Mouse (Mus musculus): ENCODE data around the gene Ssbp2.

Gene Ssbp2

GRCm38 (mm10) chr13:91631291-91631799 lies 171.3 kb downstream of the Ssbp2 start:
- DNase-seq (ENCODE audit: low spot score in 2 of 2): no peak

GRCm38 (mm10) chr13:91634123-91634522 lies 174.0 kb downstream of the Ssbp2 start:
- no peak for DNase-seq (ENCODE audit: low spot score in 2 of 2)

GRCm38 (mm10) chr13:91635957-91636356 lies 175.9 kb downstream of the Ssbp2 start:
- no peak for DNase-seq (ENCODE audit: low spot score in 2 of 2)

- DNase-seq (ENCODE audit: low spot score in 2 of 2): peak; percentile 72 to 92
Measured at GRCm38 (mm10) chr13:91636814-91637213, 176.7 kb downstream of the Ssbp2 start.

GRCm38 (mm10) chr13:91638836-91639235 lies 178.8 kb downstream of the Ssbp2 start:
- no peak for DNase-seq (ENCODE audit: low spot score in 2 of 2)

GRCm38 (mm10) chr13:91640219-91640618 lies 180.1 kb downstream of the Ssbp2 start:
- DNase-seq (ENCODE audit: low spot score in 2 of 2): no peak

- DNase-seq (ENCODE audit: low spot score in 2 of 2): no peak
Measured at GRCm38 (mm10) chr13:91648240-91648639, 188.2 kb downstream of the Ssbp2 start.

GRCm38 (mm10) chr13:91649926-91650325 lies 189.8 kb downstream of the Ssbp2 start:
- DNase-seq (ENCODE audit: low spot score in 2 of 2): no peak

- DNase-seq (ENCODE audit: low spot score in 2 of 2): no peak
Measured at GRCm38 (mm10) chr13:91661068-91661795, 201.1 kb downstream of the Ssbp2 start.

- no peak for DNase-seq (ENCODE audit: low spot score in 2 of 2)
Measured at GRCm38 (mm10) chr13:91662751-91663150, 202.7 kb downstream of the Ssbp2 start.

GRCm38 (mm10) chr13:91673241-91673640 lies 213.2 kb downstream of the Ssbp2 start:
- no peak for DNase-seq (ENCODE audit: low spot score in 2 of 2)

GRCm38 (mm10) chr13:91680764-91681437 lies 220.8 kb downstream of the Ssbp2 start:
- no peak for DNase-seq (ENCODE audit: low spot score in 2 of 2)

- no peak for DNase-seq (ENCODE audit: low spot score in 2 of 2)
Measured at GRCm38 (mm10) chr13:91681474-91681873, 221.4 kb downstream of the Ssbp2 start.

GRCm38 (mm10) chr13:91690118-91690517 lies 230.0 kb downstream of the Ssbp2 start:
- DNase-seq (ENCODE audit: low spot score in 2 of 2): no peak

GRCm38 (mm10) chr13:91693615-91694014 lies 233.5 kb downstream of the Ssbp2 start:
- no peak for DNase-seq (ENCODE audit: low spot score in 2 of 2)

- no peak for DNase-seq (ENCODE audit: low spot score in 2 of 2)
Measured at GRCm38 (mm10) chr13:91695406-91695805, 235.3 kb downstream of the Ssbp2 start.

GRCm38 (mm10) chr13:91696109-91696645 lies 236.1 kb downstream of the Ssbp2 start:
- DNase-seq (ENCODE audit: low spot score in 2 of 2): no peak

GRCm38 (mm10) chr13:91697011-91697410 lies 236.9 kb downstream of the Ssbp2 start:
- peak; percentile 15 to 74 for DNase-seq (ENCODE audit: low spot score in 2 of 2)

GRCm38 (mm10) chr13:91702337-91702736 lies 242.3 kb downstream of the Ssbp2 start:
- DNase-seq (ENCODE audit: low spot score in 2 of 2): no peak

- DNase-seq (ENCODE audit: low spot score in 2 of 2): no peak
Measured at GRCm38 (mm10) chr13:91719487-91719886, 259.4 kb downstream of the Ssbp2 start.

- DNase-seq (ENCODE audit: low spot score in 2 of 2): no peak
Measured at GRCm38 (mm10) chr13:91723108-91723735, 263.1 kb downstream of the Ssbp2 start.

GRCm38 (mm10) chr13:91723736-91724119 lies 263.6 kb downstream of the Ssbp2 start:
- DNase-seq (ENCODE audit: low spot score in 2 of 2): no peak
